Mouse (Mus musculus) hindbrain, embryonic 16.5 days (tissue): ENCODE results near the gene Parp1. TPM values are rescaled to one million over a fixed set of nuclear protein-coding genes. Genes with fewer than 3 reads are reported as not detected.

Source experiments
- ATAC-seq: fragments of 200-750 bp; cut with Nextera tagmentation; 2 replicates; pipeline ENCODE4 v1.8.0; 2017; ENCODE audit warnings: moderate TSS enrichment, moderate library complexity
- H3K27ac ChIP-seq: fragments of 300-500 bp; sonication (generic); 2 replicates; pipeline ENCODE4 v1.5.1; 2014; ENCODE audit warnings: low read depth, mild to moderate bottlenecking, control low read depth, low read length, moderate library complexity
- H3K27me3 ChIP-seq: fragments of 300-500 bp; sonication (generic); replicated peaks from 2 replicates; pipeline ENCODE4 v1.6.1; 2014; ENCODE audit warnings: low read length; ENCODE audit not compliant: control insufficient read depth, insufficient read depth
- H3K36me3 ChIP-seq: fragments of 300-500 bp; sonication (generic); 2 replicates; pipeline ENCODE4 v1.6.1; 2014; ENCODE audit warnings: mild to moderate bottlenecking, low read length, moderate library complexity, mixed read lengths; ENCODE audit not compliant: control insufficient read depth, insufficient read depth
- H3K4me1 ChIP-seq: fragments of 300-500 bp; sonication (generic); 2 replicates; pipeline ENCODE4 v1.6.1; 2014; ENCODE audit warnings: low read depth, low read length; ENCODE audit not compliant: control insufficient read depth, insufficient read depth
- H3K4me2 ChIP-seq: fragments of 300-500 bp; sonication (generic); 2 replicates; pipeline ENCODE4 v1.6.1; 2014; ENCODE audit warnings: mild to moderate bottlenecking, low read length, control low read depth, moderate library complexity
- H3K4me3 ChIP-seq: fragments of 300-500 bp; sonication (generic); 2 replicates; pipeline ENCODE4 v1.5.1; 2014; ENCODE audit warnings: mild to moderate bottlenecking, low read length, control low read depth, moderate library complexity
- H3K9ac ChIP-seq: fragments of 300-500 bp; sonication (generic); 2 replicates; pipeline ENCODE4 v1.6.1; 2014; ENCODE audit warnings: low read depth, mild to moderate bottlenecking, control low read depth, low read length, moderate library complexity
- H3K9me3 ChIP-seq: fragments of 300-500 bp; sonication (generic); 2 replicates; pipeline ENCODE4 v1.6.1; 2014; ENCODE audit warnings: mild to moderate bottlenecking, low read length, moderate library complexity; ENCODE audit not compliant: control insufficient read depth
- WGBS: fragments of 180-500 bp; shearing (Covaris S2); extraction: QIAGEN DNeasy Blood & Tissue Kit; methylation state at CpG from one replicate; pipeline ENCODE4 v1.1.7; 2014; 5-methylcytosine and 5-hydroxymethylcytosine counted together
- polyA plus RNA-seq: library from polyadenylated mRNA; unstranded; fragments of >200 nt; fragmentation: Nextera tagmentation; extraction: Ambion mirVana; gene quantifications from 2 replicates; pipeline ENCODE4 v1.2.1, GENCODE M21; 2015

Gene Parp1
- polyA plus RNA-seq, 1 experiment from 2014 or later, result 80.2 TPM

DNA sequence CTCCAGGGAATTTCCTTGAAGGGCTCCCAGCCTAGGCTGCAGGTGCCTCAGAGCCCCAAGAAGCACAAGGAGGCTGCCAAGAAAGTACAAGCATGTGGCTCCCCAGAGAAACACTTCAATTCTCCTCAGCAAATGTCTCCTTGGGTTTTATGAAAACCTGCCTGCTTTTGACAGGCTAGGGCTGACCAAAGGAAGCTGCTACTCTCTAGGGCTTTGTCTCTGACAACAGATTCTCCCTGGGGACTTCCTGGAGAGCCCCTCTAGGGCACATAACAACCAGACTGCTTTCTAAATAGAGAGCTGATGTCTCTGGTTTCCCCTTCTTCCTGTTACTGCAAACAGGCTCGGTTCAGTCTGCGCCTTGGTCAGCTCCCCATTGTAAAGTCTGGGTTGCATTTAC lies 27.5 kb upstream of the Parp1 start:
- Histone ChIP-seq H3K4me2 (no peak overlapping the region), H3K9me3 (no peaks in the 10 kb centered on the region), H3K27ac (peak overlapping the region; percentile 68; the same call in 1 of the 2 replicates), H3K9ac (no peak overlapping the region), H3K4me3 (no peak overlapping the region), H3K27me3 (no peaks in the 10 kb centered on the region), H3K4me1 (peaks cover 11% of the 10 kb centered on the region), H3K36me3 (no peaks in the 10 kb centered on the region)
- peak; percentile 17; the same call in 1 of the 2 replicates for ATAC-seq
- WGBS, result 51% methylated on average over 2 of the region's 2 CpGs

DNA sequence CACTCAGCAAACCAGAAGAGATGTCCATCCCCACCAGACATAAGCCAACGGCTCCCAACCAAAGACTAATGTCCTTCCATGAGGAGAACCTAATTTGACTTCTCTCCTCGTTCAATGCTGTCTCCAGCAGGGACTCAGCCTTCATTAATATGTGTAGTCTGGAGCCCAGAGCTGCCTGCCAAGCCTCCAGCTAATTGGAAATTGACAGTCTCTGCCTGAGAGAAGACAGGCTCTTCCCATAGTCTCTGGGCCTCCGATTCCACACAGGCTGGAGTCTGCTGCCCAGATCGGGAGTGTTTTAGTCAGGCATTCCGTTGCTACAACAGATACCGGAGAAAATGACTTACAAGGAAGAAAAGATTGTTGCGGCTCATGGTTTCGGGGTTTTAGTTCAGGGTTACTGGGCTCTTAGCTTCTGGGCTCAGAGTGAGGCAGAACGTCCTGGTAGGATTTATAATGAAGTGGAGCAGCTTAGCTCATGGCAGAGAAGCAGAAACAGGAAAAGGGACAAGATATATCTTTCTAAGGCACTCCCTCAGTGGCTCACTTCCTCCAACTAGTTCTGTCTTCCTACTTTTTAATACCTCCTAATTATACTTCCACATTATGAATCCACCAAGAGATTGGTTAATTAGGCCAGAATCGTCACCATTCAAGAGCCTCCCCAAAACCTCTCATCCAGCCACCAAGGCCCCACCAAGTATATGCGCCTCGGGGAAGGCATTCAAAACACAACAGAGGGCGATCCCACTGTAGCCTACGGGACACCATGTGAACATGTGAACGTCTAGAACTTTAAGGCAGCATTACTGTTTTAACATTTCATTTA lies 26.6 kb upstream of the Parp1 start:
- H3K9me3 ChIP-seq, result no peaks in the 10 kb centered on the region
- no peaks in the 10 kb centered on the region for H3K36me3 ChIP-seq
- peak; percentile 84 for ATAC-seq
- no peak overlapping the region for H3K4me3 ChIP-seq
- H3K4me2 ChIP-seq, result no peak overlapping the region
- H3K27me3 ChIP-seq, result no peaks in the 10 kb centered on the region
- peak overlapping the region; percentile 59; the same call in 1 of the 2 replicates for H3K27ac ChIP-seq
- no peak overlapping the region for H3K9ac ChIP-seq
- 65% methylated on average over 15 of the region's 15 CpGs for WGBS
- H3K4me1 ChIP-seq, result peaks cover 11% of the 10 kb centered on the region

DNA sequence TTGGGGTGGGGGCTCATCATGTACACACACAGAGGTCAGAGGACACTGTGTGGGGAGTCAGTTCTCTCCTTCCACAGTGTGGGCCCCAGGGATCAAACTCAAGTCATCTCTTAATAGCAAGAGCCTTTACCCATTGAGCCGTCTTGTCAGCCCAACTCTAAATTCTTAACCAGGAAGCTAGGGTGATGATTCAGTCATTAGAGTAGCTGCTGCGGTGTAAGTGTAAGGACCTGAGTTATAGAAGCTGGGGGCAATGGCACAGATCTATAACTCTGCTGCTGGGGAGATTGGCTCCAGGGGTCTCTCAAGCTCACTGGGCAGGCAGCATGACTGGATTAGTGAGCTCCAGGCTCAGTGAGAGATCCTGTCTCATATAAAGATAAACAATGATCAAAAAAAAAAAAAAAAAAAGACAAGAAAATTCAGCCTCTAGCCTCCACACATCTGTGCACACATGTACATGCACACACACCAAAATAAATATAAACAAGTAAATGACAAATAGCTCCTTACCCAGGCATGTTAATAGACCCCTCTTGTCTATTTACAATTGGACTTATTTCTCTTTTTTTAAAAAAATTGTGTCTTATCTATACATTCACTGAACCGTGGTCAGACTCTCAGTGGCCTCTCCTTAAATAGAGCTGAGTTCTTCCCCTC lies 25.9 kb upstream of the Parp1 start:
- no peaks in the 10 kb centered on the region for H3K36me3 ChIP-seq
- H3K27ac ChIP-seq, result no peak overlapping the region
- peaks cover 15% of the 10 kb centered on the region for H3K4me1 ChIP-seq
- H3K27me3 ChIP-seq, result no peaks in the 10 kb centered on the region
- H3K4me2 ChIP-seq, result no peak overlapping the region
- no peak overlapping the region for H3K9ac ChIP-seq
- no peak overlapping the region for H3K4me3 ChIP-seq
- H3K9me3 ChIP-seq, result no peaks in the 10 kb centered on the region
- 91% methylated on average over 3 of the region's 3 CpGs for WGBS
- ATAC-seq, result no peak

DNA sequence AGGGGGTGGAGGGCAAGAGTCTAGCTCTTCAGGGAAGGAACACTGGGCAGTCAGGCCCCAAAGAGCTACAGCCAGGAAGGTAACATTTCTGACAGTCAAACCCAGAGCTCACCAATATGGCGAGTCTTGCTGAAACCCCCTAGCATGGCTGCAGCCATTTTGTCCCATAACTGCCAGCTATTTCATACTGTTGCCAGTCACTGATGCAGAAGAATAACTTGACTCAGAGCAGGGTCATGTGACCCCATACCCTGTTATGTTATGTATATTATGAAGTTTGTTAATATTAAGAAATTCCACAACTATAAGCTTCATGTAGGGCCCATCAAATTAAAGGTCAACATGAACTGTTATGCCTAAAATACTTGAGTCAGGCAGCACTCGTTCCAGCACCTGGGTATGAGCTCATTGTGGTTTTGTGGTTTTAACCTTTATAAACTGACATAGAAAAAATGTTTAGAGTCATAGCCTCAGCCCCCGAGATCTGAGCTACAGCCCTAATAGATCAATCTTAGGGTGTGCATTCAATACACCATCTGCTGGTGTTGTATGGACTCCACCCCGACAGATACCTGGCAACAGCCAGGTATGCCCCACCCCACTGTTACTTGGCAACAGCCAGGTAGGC lies 22.7 kb upstream of the Parp1 start:
- no peaks in the 10 kb centered on the region for H3K36me3 ChIP-seq
- no peaks in the 10 kb centered on the region for H3K27me3 ChIP-seq
- no peak overlapping the region for H3K9ac ChIP-seq
- H3K27ac ChIP-seq, result no peak overlapping the region
- H3K4me3 ChIP-seq, result no peak overlapping the region
- H3K4me1 ChIP-seq, result peaks cover 22% of the 10 kb centered on the region
- no peak for ATAC-seq
- no peak overlapping the region for H3K4me2 ChIP-seq
- 95% methylated on average over 4 of the region's 4 CpGs for WGBS
- H3K9me3 ChIP-seq, result no peaks in the 10 kb centered on the region

DNA sequence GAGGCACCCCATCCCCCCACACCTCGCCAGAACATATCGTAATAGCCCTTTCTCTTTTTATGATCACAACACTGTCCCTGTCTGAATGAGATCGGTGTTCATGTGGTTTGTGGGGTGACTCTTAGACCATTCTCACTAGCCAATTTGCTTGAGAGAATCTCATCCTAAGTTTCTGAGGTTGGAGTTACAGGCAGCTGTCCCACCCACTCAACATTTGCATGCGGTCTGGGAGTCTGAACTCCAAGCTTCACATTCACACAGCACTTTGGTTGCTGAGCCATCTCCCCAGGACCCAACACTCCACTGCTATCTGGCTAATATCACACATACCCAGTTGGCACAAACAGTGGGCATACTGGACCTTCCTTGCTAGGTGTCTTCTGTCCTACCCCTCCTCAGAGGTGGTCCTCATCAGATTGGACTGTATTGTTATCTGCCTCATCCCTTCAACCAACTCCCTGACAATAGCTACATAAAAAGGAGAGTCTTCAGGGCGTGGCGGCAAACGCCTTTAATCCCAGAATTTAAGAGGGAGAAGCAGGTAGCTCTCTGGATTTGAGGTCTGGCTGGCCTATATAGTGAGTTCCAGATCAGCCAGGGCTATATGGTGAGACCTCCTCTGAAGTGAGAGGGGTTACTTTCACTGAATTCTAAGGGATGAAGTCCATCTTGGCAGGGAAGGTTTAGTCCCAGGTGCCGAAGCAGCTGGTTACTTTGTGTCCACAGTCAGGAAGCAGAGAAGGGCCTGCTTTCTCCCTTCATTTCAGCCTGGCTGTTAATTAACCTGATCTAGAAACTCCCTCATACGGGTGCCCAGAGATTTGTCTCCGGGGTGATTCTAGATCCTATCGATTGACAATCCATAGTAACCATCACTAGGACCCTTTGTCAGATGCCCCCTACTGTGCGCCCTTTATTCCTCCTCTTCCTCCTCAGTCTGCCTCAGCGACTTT lies 21.6 kb upstream of the Parp1 start:
- H3K27ac ChIP-seq, result no peak overlapping the region
- no peak overlapping the region for H3K4me3 ChIP-seq
- H3K4me1 ChIP-seq, result peaks cover 14% of the 10 kb centered on the region
- H3K9ac ChIP-seq, result peak overlapping the region; percentile 29
- no peaks in the 10 kb centered on the region for H3K36me3 ChIP-seq
- WGBS, result 46% methylated on average over 13 of the region's 13 CpGs
- H3K9me3 ChIP-seq, result no peaks in the 10 kb centered on the region
- H3K27me3 ChIP-seq, result no peaks in the 10 kb centered on the region
- no peak for ATAC-seq
- peak overlapping the region; percentile 50 for H3K4me2 ChIP-seq

DNA sequence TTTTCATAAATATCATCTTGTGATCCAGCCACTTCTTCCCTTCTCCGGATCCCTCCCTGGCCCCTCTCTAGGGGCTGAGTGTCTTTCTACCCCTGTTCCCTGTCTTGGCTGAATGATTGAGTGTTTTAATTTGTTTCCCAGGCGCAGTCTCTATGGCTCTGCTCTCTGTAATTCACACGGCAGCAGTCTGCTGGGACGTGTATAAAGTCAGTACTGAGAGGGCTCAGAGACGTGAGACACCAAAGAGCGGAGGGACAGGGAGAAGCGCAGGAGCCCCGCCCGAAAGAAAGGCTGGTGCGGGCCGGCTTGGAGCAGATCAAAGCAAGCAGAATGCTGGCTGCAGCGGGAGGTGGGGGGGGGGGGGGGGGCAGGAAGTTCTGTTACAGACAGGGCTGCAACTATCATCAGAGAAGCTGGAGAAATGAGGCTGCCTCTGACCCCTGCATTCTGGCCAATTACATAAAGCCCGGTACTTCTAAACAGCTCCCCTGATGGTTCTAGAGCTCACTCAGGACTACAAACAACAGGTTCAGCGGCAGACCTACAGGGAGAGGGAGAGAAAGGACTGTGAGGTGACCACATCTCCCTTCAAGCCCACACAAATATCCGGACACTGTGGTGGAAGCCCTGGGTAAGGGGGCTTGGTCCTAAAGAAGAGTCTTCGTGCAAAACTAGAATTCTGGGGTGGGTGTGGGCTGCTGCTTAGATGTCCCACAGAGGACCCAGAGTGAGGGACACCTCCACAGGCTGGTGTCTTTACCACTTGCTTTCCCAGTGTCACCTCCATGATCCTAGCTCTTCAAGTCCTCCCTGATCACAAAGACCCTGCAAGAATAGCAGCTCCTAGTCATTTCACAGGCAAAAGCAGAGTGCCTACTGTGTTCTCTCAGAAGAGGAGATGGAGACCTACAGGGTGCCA lies 20.7 kb upstream of the Parp1 start:
- Histone ChIP-seq H3K36me3 (no peaks in the 10 kb centered on the region), H3K4me2 (peak overlapping the region; percentile 50), H3K4me3 (peak overlapping the region; percentile 11; the same call in 1 of the 2 replicates), H3K4me1 (peaks cover 12% of the 10 kb centered on the region), H3K9me3 (no peaks in the 10 kb centered on the region), H3K27ac (no peak overlapping the region), H3K9ac (peak overlapping the region; percentile 29), H3K27me3 (no peaks in the 10 kb centered on the region)
- 2% methylated on average over 16 of the region's 16 CpGs for WGBS
- ATAC-seq, result peak; percentile 84

DNA sequence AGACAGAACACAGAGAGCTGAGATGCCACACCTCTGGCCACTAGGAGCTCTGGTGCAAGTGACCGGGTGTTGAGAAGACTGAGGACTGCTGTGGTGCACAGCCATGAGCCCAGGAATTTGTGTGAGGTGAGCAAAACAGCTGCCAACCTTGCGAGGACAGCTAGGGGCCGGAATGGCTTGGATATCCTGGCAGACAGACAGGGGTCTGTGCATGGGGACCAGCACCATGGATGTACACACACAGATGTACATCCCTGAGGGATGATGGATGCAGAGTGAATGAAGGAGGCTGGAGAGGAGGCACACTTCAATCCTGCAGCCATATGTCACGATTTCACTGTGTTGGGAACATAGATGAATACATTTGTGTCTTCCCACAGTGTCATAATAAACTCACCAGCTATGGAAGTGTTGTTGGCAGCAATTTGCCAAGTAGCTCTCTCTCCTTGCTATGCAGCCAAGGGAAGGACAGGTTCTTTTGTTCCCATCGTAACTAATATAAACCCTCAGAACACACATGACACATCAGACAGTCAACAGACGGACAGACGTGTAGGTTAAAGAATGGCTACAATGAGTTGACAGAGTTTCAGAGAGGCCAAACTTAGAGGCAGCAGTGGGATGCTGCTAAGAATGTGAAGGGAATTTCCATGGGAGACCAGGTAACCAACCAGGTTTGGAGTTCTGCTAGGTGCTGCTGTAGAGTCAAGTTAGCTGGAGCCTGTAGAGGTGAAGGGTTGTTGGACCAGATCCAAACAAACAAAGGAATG lies 19.0 kb upstream of the Parp1 start:
- Histone ChIP-seq H3K4me1 (peaks cover 12% of the 10 kb centered on the region), H3K9me3 (no peaks in the 10 kb centered on the region), H3K9ac (no peak overlapping the region), H3K36me3 (no peaks in the 10 kb centered on the region), H3K4me3 (no peak overlapping the region), H3K27ac (no peak overlapping the region), H3K27me3 (no peaks in the 10 kb centered on the region), H3K4me2 (no peak overlapping the region)
- 67% methylated on average over 7 of the region's 7 CpGs for WGBS
- ATAC-seq, result no peak
